Mouse (Mus musculus) myocyte (in vitro differentiated cells): Measurements from ENCODE around the gene Tbcel. TPM values are rescaled to one million over a fixed set of nuclear protein-coding genes. Genes with fewer than 3 reads are reported as not detected.

Source experiments
- H3K27me3 ChIP-seq: one replicate; pipeline ENCODE4 v1.6.1; 2011; ENCODE audit not compliant: control insufficient read depth, insufficient read depth, insufficient read length
- H3K36me3 ChIP-seq: one replicate; pipeline ENCODE4 v1.6.1; 2011; ENCODE audit not compliant: control insufficient read depth, insufficient read depth
- H3K4me2 ChIP-seq: one replicate; pipeline ENCODE4 v1.6.1; 2011; ENCODE audit warnings: low read depth, control low read depth
- H3K4me3 ChIP-seq: one replicate; pipeline ENCODE4 v1.5.1; 2011; ENCODE audit warnings: mild to moderate bottlenecking, control low read depth, moderate library complexity
- H3K79me2 ChIP-seq: one replicate; pipeline ENCODE4 v1.6.1; 2011; ENCODE audit not compliant: control insufficient read depth, insufficient read depth
- H3ac ChIP-seq: one replicate; pipeline ENCODE4 v1.6.1; 2011; ENCODE audit not compliant: control insufficient read depth, insufficient read length
- CEBPB ChIP-seq: IDR thresholded peaks from 2 replicates; pipeline ENCODE4 v1.6.1; 2011; ENCODE audit warnings: mild to moderate bottlenecking, moderate library complexity; ENCODE audit not compliant: poor library complexity, insufficient read depth, severe bottlenecking
- E2F4 ChIP-seq: IDR thresholded peaks from one replicate; pipeline ENCODE4 v1.6.1; 2011; ENCODE audit warnings: mild to moderate bottlenecking, control low read depth, moderate library complexity; ENCODE audit not compliant: insufficient read depth
- MAX ChIP-seq: IDR thresholded peaks from one replicate; pipeline ENCODE4 v1.6.1; 2011; ENCODE audit warnings: low read depth, mild to moderate bottlenecking, control low read depth
- MYOD1 ChIP-seq, 3 experiments: IDR thresholded peaks; one replicate each; pipeline ENCODE4 v1.6.1; 2011; ENCODE audit warnings: control low read depth in 2 of 3, low read depth in 2 of 3, mild to moderate bottlenecking in 2 of 3, moderate library complexity in 1 of 3; ENCODE audit not compliant: insufficient read length in 2 of 3, control insufficient read depth in 1 of 3
- MYOG ChIP-seq, 3 experiments: IDR thresholded peaks; one replicate each; pipeline ENCODE4 v1.6.1; 2011; ENCODE audit warnings: control low read depth in 2 of 3, low read depth in 2 of 3, mild to moderate bottlenecking in 2 of 3; ENCODE audit not compliant: insufficient read length in 2 of 3, control insufficient read depth in 1 of 3, insufficient read depth in 1 of 3
- POLR2A ChIP-seq: IDR thresholded peaks from one replicate; pipeline ENCODE4 v1.6.1; 2011; ENCODE audit warnings: low read depth, mild to moderate bottlenecking, control low read depth, moderate library complexity; ENCODE audit not compliant: insufficient read length
- POLR2AphosphoS2 ChIP-seq: IDR thresholded peaks from one replicate; pipeline ENCODE4 v1.6.1; 2011; ENCODE audit warnings: low read depth, control low read depth; ENCODE audit not compliant: insufficient read length
- REST ChIP-seq: IDR thresholded peaks from one replicate; pipeline ENCODE4 v1.6.1; 2011; ENCODE audit warnings: mild to moderate bottlenecking, control low read depth, moderate library complexity; ENCODE audit not compliant: insufficient read depth, insufficient read length
- SRF ChIP-seq: IDR thresholded peaks from one replicate; pipeline ENCODE4 v1.6.1; 2011; ENCODE audit warnings: low read depth; ENCODE audit not compliant: control insufficient read depth, insufficient read length
- TCF12 ChIP-seq: IDR thresholded peaks from one replicate; pipeline ENCODE4 v1.6.1; 2011; ENCODE audit warnings: mild to moderate bottlenecking, control low read depth; ENCODE audit not compliant: poor library complexity, insufficient read depth, severe bottlenecking
- TCF3 ChIP-seq: IDR thresholded peaks from one replicate; pipeline ENCODE4 v1.6.1; 2011; ENCODE audit warnings: low read depth, control low read depth; ENCODE audit not compliant: insufficient read length
- USF1 ChIP-seq: IDR thresholded peaks from one replicate; pipeline ENCODE4 v1.6.1; 2011; ENCODE audit warnings: low read depth, mild to moderate bottlenecking, control low read depth, moderate library complexity
- polyA plus RNA-seq: library from polyadenylated mRNA; unstranded; fragments of >200 nt; fragmentation: generic; extraction: Trizol; gene quantifications from one replicate; pipeline ENCODE4 v1.2.1, GENCODE M21; 2012; ENCODE audit warnings: missing spikeins

Gene Tbcel
- polyA plus RNA-seq, 1 experiment: 7.9 TPM

GRCm38 (mm10) chr9:42490589-42491382, 16.8 kb downstream of the Tbcel start:
- no peak overlapping the region for H3ac ChIP-seq

GRCm38 (mm10) chr9:42488071-42488470, 19.5 kb downstream of the Tbcel start:
- no peaks in the 10 kb centered on the region for H3K79me2 ChIP-seq
- TF ChIP-seq POLR2A (no peak), E2F4 (no peak), MAX (no peak), POLR2AphosphoS2 (no peak), REST (no peak), SRF (no peak), TCF12 (no peak), MYOG (IDR thresholded peaks at IDR 0.05; ENCODE audit: control insufficient read depth in 1 of 3, insufficient read depth in 1 of 3, insufficient read length in 2 of 3, low read depth in 2 of 3) (no peak), USF1 (no peak), TCF3 (no peak), CEBPB (no peak), MYOD1 (IDR thresholded peaks at IDR 0.05; ENCODE audit: control insufficient read depth in 1 of 3, insufficient read length in 2 of 3, low read depth in 2 of 3) (no peak)
- H3K4me3 ChIP-seq: no peak overlapping the region
- no peak overlapping the region for H3ac ChIP-seq
- H3K36me3 ChIP-seq: no peaks in the 10 kb centered on the region
- no peak overlapping the region for H3K4me2 ChIP-seq
- H3K27me3 ChIP-seq: no peaks in the 10 kb centered on the region

More at GRCm38 (mm10) chr9:42490589-42491382, 16.8 kb downstream of the Tbcel start:
- Histone ChIP-seq H3K27me3 (no peaks in the 10 kb centered on the region), H3K36me3 (no peaks in the 10 kb centered on the region), H3K4me3 (no peak overlapping the region), H3K79me2 (no peaks in the 10 kb centered on the region), H3K4me2 (no peak overlapping the region)
- no peak for TF ChIP-seq USF1
- TF ChIP-seq E2F4: no peak
- no peak for TF ChIP-seq SRF
- TF ChIP-seq TCF12: no peak
- TF ChIP-seq CEBPB: no peak
- no peak for TF ChIP-seq MYOD1 (IDR thresholded peaks at IDR 0.05; ENCODE audit: control insufficient read depth in 1 of 3, insufficient read length in 2 of 3, low read depth in 2 of 3)
- TF ChIP-seq MAX: no peak
- no peak for TF ChIP-seq REST
- TF ChIP-seq TCF3: no peak
- no peak for TF ChIP-seq MYOG (IDR thresholded peaks at IDR 0.05; ENCODE audit: control insufficient read depth in 1 of 3, insufficient read depth in 1 of 3, insufficient read length in 2 of 3, low read depth in 2 of 3)
- TF ChIP-seq POLR2A: no peak
- TF ChIP-seq POLR2AphosphoS2: no peak

GRCm38 (mm10) chr9:42486913-42487312, 20.7 kb downstream of the Tbcel start:
- no peaks in the 10 kb centered on the region for H3K79me2 ChIP-seq
- no peak overlapping the region for H3K4me2 ChIP-seq
- no peaks in the 10 kb centered on the region for H3K36me3 ChIP-seq
- no peak overlapping the region for H3ac ChIP-seq
- TF ChIP-seq POLR2A (no peak), SRF (no peak), TCF12 (no peak), REST (no peak), E2F4 (no peak), MYOD1 (IDR thresholded peaks at IDR 0.05; ENCODE audit: control insufficient read depth in 1 of 3, insufficient read length in 2 of 3, low read depth in 2 of 3) (no peak)
- no peaks in the 10 kb centered on the region for H3K27me3 ChIP-seq
- no peak overlapping the region for H3K4me3 ChIP-seq

DNA sequence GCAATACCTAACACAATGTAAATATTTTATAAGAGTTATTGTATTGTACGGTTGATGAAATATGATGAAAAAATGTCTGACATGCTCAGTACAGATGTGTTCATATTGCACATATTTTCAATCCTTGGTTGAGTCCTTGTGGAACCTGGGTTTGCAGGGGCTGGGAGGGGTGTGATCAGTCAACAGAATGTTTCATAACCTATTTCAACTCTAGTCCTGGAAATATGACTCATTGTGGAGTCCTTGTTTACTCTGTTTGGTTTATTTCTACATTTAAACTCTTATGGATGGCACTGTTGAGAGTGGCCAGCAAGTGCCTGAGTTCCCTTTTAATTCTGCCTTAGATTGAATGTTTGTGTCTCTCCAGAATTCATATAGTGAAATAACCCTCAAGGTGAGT, 22.9 kb downstream of the Tbcel start:
- no peaks in the 10 kb centered on the region for H3K27me3 ChIP-seq
- H3K4me3 ChIP-seq: no peak overlapping the region
- H3K36me3 ChIP-seq: no peaks in the 10 kb centered on the region
- TF ChIP-seq CEBPB (no peak), POLR2A (no peak), POLR2AphosphoS2 (no peak), TCF12 (no peak), USF1 (no peak), SRF (no peak), E2F4 (no peak), REST (no peak), MYOD1 (IDR thresholded peaks at IDR 0.05; ENCODE audit: control insufficient read depth in 1 of 3, insufficient read length in 2 of 3, low read depth in 2 of 3) (no peak), TCF3 (no peak), MYOG (IDR thresholded peaks at IDR 0.05; ENCODE audit: control insufficient read depth in 1 of 3, insufficient read depth in 1 of 3, insufficient read length in 2 of 3, low read depth in 2 of 3) (no peak), MAX (no peak)
- no peak overlapping the region for H3ac ChIP-seq
- no peaks in the 10 kb centered on the region for H3K79me2 ChIP-seq
- H3K4me2 ChIP-seq: no peak overlapping the region

- no peaks in the 10 kb centered on the region for H3K79me2 ChIP-seq
- H3K27me3 ChIP-seq: no peaks in the 10 kb centered on the region
- H3K36me3 ChIP-seq: no peaks in the 10 kb centered on the region
- H3K4me3 ChIP-seq: no peak overlapping the region
- H3K4me2 ChIP-seq: no peak overlapping the region
- H3ac ChIP-seq: no peak overlapping the region
- TF ChIP-seq TCF3: no peak
- TF ChIP-seq CEBPB: no peak
- no peak for TF ChIP-seq MAX
- no peak for TF ChIP-seq POLR2AphosphoS2
- TF ChIP-seq TCF12: no peak
- no peak for TF ChIP-seq MYOG (IDR thresholded peaks at IDR 0.05; ENCODE audit: control insufficient read depth in 1 of 3, insufficient read depth in 1 of 3, insufficient read length in 2 of 3, low read depth in 2 of 3)
- TF ChIP-seq E2F4: no peak
- no peak for TF ChIP-seq REST
- TF ChIP-seq SRF: no peak
- TF ChIP-seq MYOD1 (IDR thresholded peaks at IDR 0.05; ENCODE audit: control insufficient read depth in 1 of 3, insufficient read length in 2 of 3, low read depth in 2 of 3): no peak
- no peak for TF ChIP-seq POLR2A
- TF ChIP-seq USF1: no peak
Measured at GRCm38 (mm10) chr9:42482944-42483343, 24.7 kb downstream of the Tbcel start.
